Mouse (Mus musculus): ENCODE measurements around the gene Hoxc4. TPM values are rescaled to one million over a fixed set of nuclear protein-coding genes. Genes with fewer than 3 reads are reported as not detected.

The Hoxc4 gene
- polyA plus RNA-seq, 2 experiments, result 0.05 to 0.07 TPM

DNA sequence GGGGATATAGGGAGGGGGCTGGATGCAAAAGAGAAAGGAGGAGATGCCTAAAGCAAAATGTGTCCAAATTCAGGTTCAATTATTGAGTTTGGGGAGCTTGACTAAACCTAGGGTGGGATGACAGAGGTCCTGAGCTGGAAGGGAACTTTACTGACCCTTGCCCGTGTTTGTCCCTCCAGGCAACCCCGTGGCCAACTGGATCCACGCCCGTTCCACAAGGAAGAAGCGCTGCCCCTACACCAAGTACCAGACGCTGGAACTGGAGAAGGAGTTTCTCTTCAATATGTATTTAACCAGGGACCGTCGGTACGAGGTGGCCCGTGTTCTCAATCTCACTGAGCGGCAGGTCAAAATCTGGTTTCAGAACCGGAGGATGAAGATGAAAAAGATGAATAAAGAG is 35.0 kb upstream of the Hoxc4 start:
- DNase-seq (ENCODE audit: low read depth in 3 of 3, low spot score in 3 of 3) (no peak), ATAC-seq (ENCODE audit: insufficient read depth) (no peak)
- Histone ChIP-seq H3K4me2 (ENCODE audit: low read depth) (no peak overlapping the region), H3K9ac (replicated peaks) (no peak overlapping the region), H3K36me3 (replicated peaks; ENCODE audit: control insufficient read depth, insufficient read depth, low read depth) (no peaks in the 10 kb centered on the region), H3K27ac (no peak overlapping the region), H3K4me3 (ENCODE audit: insufficient read depth in 1 of 2, low read depth in 2 of 2, low read length in 2 of 2) (no peak overlapping the region), H3K4me1 (replicated peaks; ENCODE audit: control insufficient read depth in 2 of 2, insufficient read depth in 2 of 2, low read length in 1 of 2) (no peaks in the 10 kb centered on the region), H3K9me3 (ENCODE audit: control insufficient read depth, low read length) (no peaks in the 10 kb centered on the region), H3K27me3 (ENCODE audit: control insufficient read depth, insufficient read depth, low read length) (peaks cover 97% of the 10 kb centered on the region)
- TF ChIP-seq EP300 (IDR thresholded peaks at IDR 0.05; ENCODE audit: low read depth) (no peak), CTCF (IDR thresholded peaks at IDR 0.05; ENCODE audit: low read depth) (no peak)
- WGBS (ENCODE audit: insufficient replicate concordance), result 2% methylated on average over 12 of the region's 12 CpGs

DNA sequence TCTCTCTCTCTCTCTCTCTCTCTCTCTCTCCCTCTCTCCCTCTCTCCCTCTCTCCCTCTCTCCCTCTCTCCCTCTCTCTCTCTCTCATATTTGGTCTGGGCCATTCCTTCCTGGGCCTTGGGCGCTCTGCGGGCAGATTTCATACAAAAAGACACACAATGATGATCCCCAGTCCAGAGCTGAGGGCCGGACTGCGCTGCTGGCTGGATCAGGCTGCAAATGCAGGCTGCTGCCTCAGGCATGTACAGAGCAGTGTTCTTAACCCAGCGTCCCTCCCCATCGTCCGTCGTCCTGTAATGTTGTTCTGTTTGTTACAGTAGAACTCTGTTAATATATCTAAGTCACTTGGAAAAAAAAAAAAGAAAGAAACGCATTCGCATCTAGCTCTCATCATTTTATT is 34.2 kb upstream of the Hoxc4 start:
- ATAC-seq (ENCODE audit: insufficient read depth), result no peak
- H3K9me3 ChIP-seq (ENCODE audit: control insufficient read depth, low read length), result no peaks in the 10 kb centered on the region
- H3K9ac ChIP-seq (replicated peaks), result no peak overlapping the region
- no peaks in the 10 kb centered on the region for H3K4me1 ChIP-seq (replicated peaks; ENCODE audit: control insufficient read depth in 2 of 2, insufficient read depth in 2 of 2, low read length in 1 of 2)
- 8% methylated on average over 10 of the region's 10 CpGs for WGBS (ENCODE audit: insufficient replicate concordance)
- peaks cover 97% of the 10 kb centered on the region for H3K27me3 ChIP-seq (ENCODE audit: control insufficient read depth, insufficient read depth, low read length)
- no peak for TF ChIP-seq CTCF (IDR thresholded peaks at IDR 0.05; ENCODE audit: low read depth)
- no peak overlapping the region for H3K4me2 ChIP-seq (ENCODE audit: low read depth)
- no peaks in the 10 kb centered on the region for H3K36me3 ChIP-seq (replicated peaks; ENCODE audit: control insufficient read depth, insufficient read depth, low read depth)
- H3K27ac ChIP-seq, result no peak overlapping the region
- DNase-seq (ENCODE audit: low read depth in 3 of 3, low spot score in 3 of 3), result no peak
- no peak overlapping the region for H3K4me3 ChIP-seq (ENCODE audit: insufficient read depth in 1 of 2, low read depth in 2 of 2, low read length in 2 of 2)

DNA sequence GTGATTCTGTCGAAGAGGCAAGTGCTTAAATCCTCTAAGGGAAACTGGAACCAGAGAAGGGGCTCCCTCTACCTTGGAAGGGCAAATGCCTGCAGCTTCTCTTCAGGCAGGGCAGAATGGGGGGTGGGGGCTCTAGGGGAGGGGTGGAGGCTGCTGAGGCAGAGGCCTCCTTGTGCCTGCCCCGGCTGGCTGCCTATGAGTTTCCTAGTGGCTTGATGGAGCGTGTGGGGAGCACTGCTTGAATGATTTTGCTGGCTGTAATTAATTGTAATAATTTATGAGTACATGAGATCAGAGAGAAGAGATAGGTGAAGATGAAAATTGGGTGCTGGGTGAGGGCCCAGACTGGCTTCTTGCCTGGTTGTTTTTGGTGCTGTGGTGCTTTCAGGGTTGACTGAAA is 33.8 kb upstream of the Hoxc4 start:
- WGBS (ENCODE audit: insufficient replicate concordance), result 16% methylated on average over 3 of the region's 3 CpGs
- Histone ChIP-seq H3K4me1 (replicated peaks; ENCODE audit: control insufficient read depth in 2 of 2, insufficient read depth in 2 of 2, low read length in 1 of 2) (no peaks in the 10 kb centered on the region), H3K36me3 (replicated peaks; ENCODE audit: control insufficient read depth, insufficient read depth, low read depth) (no peaks in the 10 kb centered on the region), H3K4me2 (ENCODE audit: low read depth) (no peak overlapping the region), H3K27me3 (ENCODE audit: control insufficient read depth, insufficient read depth, low read length) (peaks cover 97% of the 10 kb centered on the region), H3K9me3 (ENCODE audit: control insufficient read depth, low read length) (no peaks in the 10 kb centered on the region), H3K27ac (no peak overlapping the region), H3K4me3 (ENCODE audit: insufficient read depth in 1 of 2, low read depth in 2 of 2, low read length in 2 of 2) (no peak overlapping the region), H3K9ac (replicated peaks) (no peak overlapping the region)
- TF ChIP-seq EP300 (IDR thresholded peaks at IDR 0.05; ENCODE audit: low read depth) (no peak), CTCF (IDR thresholded peaks at IDR 0.05; ENCODE audit: low read depth) (no peak)
- no peak for DNase-seq (ENCODE audit: low read depth in 3 of 3, low spot score in 3 of 3)
- ATAC-seq (ENCODE audit: insufficient read depth), result no peak

DNA sequence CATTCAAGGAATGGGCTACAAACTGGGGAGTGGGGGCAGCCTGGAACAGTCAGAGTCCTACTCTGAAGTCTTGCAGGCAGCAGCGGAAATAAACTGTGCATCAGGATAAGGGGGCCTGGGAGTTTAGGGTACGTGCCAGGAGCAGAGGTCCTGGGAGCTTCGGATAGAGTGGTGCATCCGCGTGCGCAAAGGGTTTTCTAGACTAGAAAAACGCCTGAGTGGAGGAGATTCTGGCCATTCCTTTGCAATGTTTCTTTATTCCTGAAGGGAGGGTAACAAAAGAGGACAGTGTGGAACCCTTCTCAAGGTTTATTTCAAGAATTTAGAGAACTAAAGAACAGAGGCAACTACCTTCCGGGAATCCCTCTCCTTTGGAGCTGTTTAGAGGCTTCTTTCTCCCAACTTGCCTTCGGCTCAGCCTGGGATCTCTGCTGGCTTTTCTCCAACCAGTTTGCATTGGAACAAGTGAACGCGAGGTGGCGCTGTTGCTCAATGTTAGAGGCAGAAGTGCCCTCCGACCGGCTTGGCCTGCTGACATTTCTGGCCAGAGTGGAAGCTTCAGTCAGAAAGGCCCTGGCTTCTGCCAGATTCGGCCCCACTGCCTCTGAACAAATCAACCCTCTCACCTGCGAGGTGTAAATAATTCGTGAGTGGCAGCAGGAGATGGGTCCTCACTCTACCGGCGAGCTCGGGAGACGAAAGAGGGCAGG is 31.5 kb upstream of the Hoxc4 start:
- Histone ChIP-seq H3K9ac (replicated peaks) (no peak overlapping the region), H3K4me1 (replicated peaks; ENCODE audit: control insufficient read depth in 2 of 2, insufficient read depth in 2 of 2, low read length in 1 of 2) (no peaks in the 10 kb centered on the region), H3K9me3 (ENCODE audit: control insufficient read depth, low read length) (no peaks in the 10 kb centered on the region), H3K4me2 (ENCODE audit: low read depth) (no peak overlapping the region), H3K27me3 (ENCODE audit: control insufficient read depth, insufficient read depth, low read length) (peaks cover 95% of the 10 kb centered on the region), H3K27ac (no peak overlapping the region), H3K36me3 (replicated peaks; ENCODE audit: control insufficient read depth, insufficient read depth, low read depth) (no peaks in the 10 kb centered on the region), H3K4me3 (ENCODE audit: insufficient read depth in 1 of 2, low read depth in 2 of 2, low read length in 2 of 2) (no peak overlapping the region)
- TF ChIP-seq CTCF (IDR thresholded peaks at IDR 0.05; ENCODE audit: low read depth) (peak; percentile 87), EP300 (IDR thresholded peaks at IDR 0.05; ENCODE audit: low read depth) (no peak)
- ATAC-seq (ENCODE audit: insufficient read depth) (no peak), DNase-seq (ENCODE audit: low read depth in 3 of 3, low spot score in 3 of 3) (peak; percentile 41 to 45 (median 44))
- WGBS (ENCODE audit: insufficient replicate concordance), result 2% methylated on average over 21 of the region's 21 CpGs

DNA sequence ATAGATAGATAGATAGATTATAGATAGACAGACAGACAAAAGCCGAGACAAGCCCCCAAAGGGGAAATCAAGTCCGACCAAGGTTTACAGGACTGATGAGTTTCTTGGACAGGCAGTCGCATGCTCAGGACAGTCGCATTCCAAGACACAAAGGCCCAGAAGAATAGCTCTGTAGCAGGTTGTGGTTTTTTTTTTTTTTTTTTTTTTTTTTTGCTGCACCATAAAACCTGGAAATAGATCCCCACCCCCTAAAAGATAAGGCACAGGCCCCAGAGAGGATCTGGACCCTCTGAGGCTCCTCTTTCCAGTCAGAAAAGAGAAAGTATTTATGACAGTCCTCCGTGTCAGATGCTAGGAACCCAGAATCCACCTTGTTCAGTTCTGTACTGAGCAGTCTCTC is 30.7 kb upstream of the Hoxc4 start:
- peaks cover 96% of the 10 kb centered on the region for H3K27me3 ChIP-seq (ENCODE audit: control insufficient read depth, insufficient read depth, low read length)
- no peak overlapping the region for H3K27ac ChIP-seq
- H3K9ac ChIP-seq (replicated peaks), result no peak overlapping the region
- 17% methylated on average over 5 of the region's 5 CpGs for WGBS (ENCODE audit: insufficient replicate concordance)
- TF ChIP-seq CTCF (IDR thresholded peaks at IDR 0.05; ENCODE audit: low read depth) (no peak), EP300 (IDR thresholded peaks at IDR 0.05; ENCODE audit: low read depth) (no peak)
- no peaks in the 10 kb centered on the region for H3K36me3 ChIP-seq (replicated peaks; ENCODE audit: control insufficient read depth, insufficient read depth, low read depth)
- H3K9me3 ChIP-seq (ENCODE audit: control insufficient read depth, low read length), result no peaks in the 10 kb centered on the region
- no peak for ATAC-seq (ENCODE audit: insufficient read depth)
- no peak for DNase-seq (ENCODE audit: low read depth in 3 of 3, low spot score in 3 of 3)
- H3K4me3 ChIP-seq (ENCODE audit: insufficient read depth in 1 of 2, low read depth in 2 of 2, low read length in 2 of 2), result no peak overlapping the region
- H3K4me2 ChIP-seq (ENCODE audit: low read depth), result no peak overlapping the region
- H3K4me1 ChIP-seq (replicated peaks; ENCODE audit: control insufficient read depth in 2 of 2, insufficient read depth in 2 of 2, low read length in 1 of 2), result no peaks in the 10 kb centered on the region

Measured in liver, embryonic 14.5 days (tissue).